Mouse (Mus musculus): ENCODE measurements around the gene Shb. TPM values are rescaled to one million over a fixed set of nuclear protein-coding genes. Genes with fewer than 3 reads are reported as not detected.

The Shb gene
- polyA plus RNA-seq, 2 experiments: 5.0 to 8.8 TPM

- ATAC-seq (ENCODE audit: insufficient read depth) (peak; percentile 88), DNase-seq (ENCODE audit: low read depth in 3 of 3, low spot score in 3 of 3) (peak; percentile 77 to 85 (median 79))
- peak within 1 kb of the TSS; percentile 67 to 96 for H3K4me3 ChIP-seq (ENCODE audit: insufficient read depth in 1 of 2, low read depth in 2 of 2, low read length in 2 of 2)
- H3K9me3 ChIP-seq (ENCODE audit: control insufficient read depth, low read length): no peaks in the 10 kb centered on the region
- H3K27ac ChIP-seq: peak within 1 kb of the TSS; percentile 100
- WGBS (ENCODE audit: insufficient replicate concordance): under 1% methylated on average over 60 of the region's 67 CpGs
- H3K4me2 ChIP-seq (ENCODE audit: low read depth): peak within 1 kb of the TSS; percentile 98
- H3K9ac ChIP-seq (replicated peaks): peak within 1 kb of the TSS; percentile 100
- peaks cover 22% of the 10 kb centered on the region for H3K36me3 ChIP-seq (replicated peaks; ENCODE audit: control insufficient read depth, insufficient read depth, low read depth)
- TF ChIP-seq EP300 (IDR thresholded peaks at IDR 0.05; ENCODE audit: low read depth) (0 out of 2 replicates have a peak, but pooled peaks have one; percentile 3), CTCF (IDR thresholded peaks at IDR 0.05; ENCODE audit: low read depth) (no peak)
- peaks cover 11% of the 10 kb centered on the region for H3K27me3 ChIP-seq (ENCODE audit: control insufficient read depth, insufficient read depth, low read length)
- peaks cover 20 to 31% of the 10 kb centered on the region in 2 experiments for H3K4me1 ChIP-seq (replicated peaks; ENCODE audit: control insufficient read depth in 2 of 2, insufficient read depth in 2 of 2, low read length in 1 of 2)
These were observed 123.7 kb downstream of the Shb start, which contains the start of gene Slc25a51 for GRCm38 (mm10) chr4:45408427-45409132. Gene Slc25a51 (minus strand): TSS chr4:45408766.

DNA sequence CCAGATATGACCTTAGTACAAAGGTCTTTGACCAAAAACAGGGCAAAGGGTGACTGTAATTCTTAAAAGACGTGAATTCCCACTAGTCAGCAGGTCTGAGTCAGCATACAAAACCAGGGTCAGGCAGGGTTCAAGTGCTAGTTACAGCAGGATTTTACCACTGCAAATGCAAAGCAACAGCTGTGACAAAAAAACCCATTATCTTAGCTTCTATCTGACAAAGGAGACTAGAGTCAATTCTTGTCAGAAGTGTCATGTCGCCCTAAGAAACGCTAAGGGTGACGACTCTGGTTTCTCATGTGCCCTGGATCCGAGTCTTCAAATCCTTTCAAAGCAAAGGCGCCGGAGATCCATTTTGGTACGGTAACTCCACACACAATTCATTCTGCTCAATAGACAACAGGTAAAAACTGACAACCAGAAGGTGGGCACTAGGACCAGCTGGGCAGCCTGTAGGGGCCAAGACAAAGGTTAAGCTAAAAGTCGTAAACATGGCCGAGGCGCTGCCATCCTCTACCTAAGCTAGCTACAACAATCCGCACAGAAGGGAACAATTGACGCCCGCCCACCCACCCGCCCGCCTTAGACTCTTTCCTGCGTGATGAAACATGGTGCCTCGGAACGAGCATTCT is 124.5 kb downstream of the Shb start:
- Histone ChIP-seq H3K4me2 (ENCODE audit: low read depth) (peak overlapping the region; percentile 98), H3K27me3 (ENCODE audit: control insufficient read depth, insufficient read depth, low read length) (peaks cover 10% of the 10 kb centered on the region), H3K9ac (replicated peaks) (peak overlapping the region; percentile 100), H3K9me3 (ENCODE audit: control insufficient read depth, low read length) (no peaks in the 10 kb centered on the region), H3K36me3 (replicated peaks; ENCODE audit: control insufficient read depth, insufficient read depth, low read depth) (peaks cover 28% of the 10 kb centered on the region), H3K27ac (peak overlapping the region; percentile 100), H3K4me1 (replicated peaks; ENCODE audit: control insufficient read depth in 2 of 2, insufficient read depth in 2 of 2, low read length in 1 of 2) (peaks cover 26 to 38% of the 10 kb centered on the region in 2 experiments), H3K4me3 (ENCODE audit: insufficient read depth in 1 of 2, low read depth in 2 of 2, low read length in 2 of 2) (peak overlapping the region; percentile 67 to 96)
- WGBS (ENCODE audit: insufficient replicate concordance): 1% methylated on average over 19 of the region's 19 CpGs
- peak in 1 of 3 experiments; percentile 62 for DNase-seq (ENCODE audit: low read depth in 3 of 3, low spot score in 3 of 3)
- TF ChIP-seq CTCF (IDR thresholded peaks at IDR 0.05; ENCODE audit: low read depth): no peak
- TF ChIP-seq EP300 (IDR thresholded peaks at IDR 0.05; ENCODE audit: low read depth): 0 out of 2 replicates have a peak, but pooled peaks have one; percentile 6
- no peak for ATAC-seq (ENCODE audit: insufficient read depth)

DNA sequence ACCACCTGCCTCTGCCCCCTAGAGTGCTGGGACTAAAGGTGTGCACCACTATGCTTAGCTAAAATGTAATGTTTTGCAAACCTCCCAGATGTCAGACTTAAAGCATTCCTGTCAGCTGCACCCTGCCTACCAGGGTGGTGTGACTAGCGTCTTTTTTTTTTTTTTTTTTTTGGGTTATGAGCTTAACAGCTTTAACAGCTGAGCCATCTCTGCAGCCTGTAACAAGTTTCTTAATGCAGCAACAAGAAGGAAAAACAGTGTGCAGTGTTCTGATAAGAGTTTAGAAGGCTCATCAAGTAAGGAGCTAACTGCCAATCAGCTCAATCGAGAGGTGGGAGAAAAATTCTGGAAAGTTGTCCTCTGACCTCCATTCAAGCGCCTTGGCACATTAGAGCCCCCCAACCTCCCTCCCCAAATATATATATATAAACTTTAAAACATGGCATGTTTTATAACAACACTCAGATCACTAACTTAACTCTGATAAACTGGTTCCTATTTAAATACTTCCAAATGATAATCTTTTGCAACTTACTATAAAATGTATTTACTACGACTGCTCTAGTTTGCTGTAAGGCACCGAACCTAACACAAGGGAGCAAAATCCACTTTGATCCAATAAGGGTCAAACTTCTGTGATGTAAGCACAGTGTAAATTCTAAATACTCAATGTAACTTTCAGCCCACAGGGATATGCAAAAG is 125.1 kb downstream of the Shb start:
- peaks cover 33 to 45% of the 10 kb centered on the region in 2 experiments for H3K4me1 ChIP-seq (replicated peaks; ENCODE audit: control insufficient read depth in 2 of 2, insufficient read depth in 2 of 2, low read length in 1 of 2)
- H3K4me2 ChIP-seq (ENCODE audit: low read depth): peak overlapping the region; percentile 98
- WGBS (ENCODE audit: insufficient replicate concordance): 13% methylated on average over 5 of the region's 5 CpGs
- H3K9ac ChIP-seq (replicated peaks): peak overlapping the region; percentile 100
- peak; percentile 29 for ATAC-seq (ENCODE audit: insufficient read depth)
- peak overlapping the region; percentile 100 for H3K27ac ChIP-seq
- H3K36me3 ChIP-seq (replicated peaks; ENCODE audit: control insufficient read depth, insufficient read depth, low read depth): peaks cover 34% of the 10 kb centered on the region
- 0 out of 2 replicates have a peak, but pooled peaks have one; percentile 14 for TF ChIP-seq CTCF (IDR thresholded peaks at IDR 0.05; ENCODE audit: low read depth)
- TF ChIP-seq EP300 (IDR thresholded peaks at IDR 0.05; ENCODE audit: low read depth): peak; percentile 86
- peak; percentile 75 to 84 (median 80) for DNase-seq (ENCODE audit: low read depth in 3 of 3, low spot score in 3 of 3)
- no peaks in the 10 kb centered on the region for H3K9me3 ChIP-seq (ENCODE audit: control insufficient read depth, low read length)
- peaks cover 9% of the 10 kb centered on the region for H3K27me3 ChIP-seq (ENCODE audit: control insufficient read depth, insufficient read depth, low read length)
- H3K4me3 ChIP-seq (ENCODE audit: insufficient read depth in 1 of 2, low read depth in 2 of 2, low read length in 2 of 2): peak overlapping the region; percentile 68 to 96

DNA sequence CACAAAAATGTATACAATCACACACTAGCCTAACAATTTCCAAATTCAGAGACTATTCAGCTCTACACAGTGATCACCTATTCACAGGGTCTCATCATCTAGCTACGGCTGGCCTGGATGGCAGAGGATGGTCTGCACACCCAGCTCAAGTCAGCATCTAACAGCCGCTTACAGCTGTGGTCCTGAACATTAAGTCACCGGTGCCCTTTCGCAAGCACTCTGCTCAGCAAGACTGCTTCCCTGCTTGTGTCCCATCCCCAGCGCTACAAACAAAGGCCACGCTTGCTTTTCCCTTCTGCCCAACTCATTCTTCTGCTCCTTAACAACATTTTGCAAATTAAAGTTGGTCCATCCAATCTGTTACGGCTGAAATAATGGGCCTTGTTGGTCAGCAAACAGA is 125.9 kb downstream of the Shb start:
- WGBS (ENCODE audit: insufficient replicate concordance): 74% methylated on average over 7 of the region's 7 CpGs
- no peak for DNase-seq (ENCODE audit: low read depth in 3 of 3, low spot score in 3 of 3)
- peak overlapping the region; percentile 100 for H3K9ac ChIP-seq (replicated peaks)
- peak overlapping the region; percentile 100 for H3K27ac ChIP-seq
- H3K9me3 ChIP-seq (ENCODE audit: control insufficient read depth, low read length): no peaks in the 10 kb centered on the region
- peaks cover 33 to 48% of the 10 kb centered on the region in 2 experiments for H3K4me1 ChIP-seq (replicated peaks; ENCODE audit: control insufficient read depth in 2 of 2, insufficient read depth in 2 of 2, low read length in 1 of 2)
- H3K4me3 ChIP-seq (ENCODE audit: insufficient read depth in 1 of 2, low read depth in 2 of 2, low read length in 2 of 2): peak overlapping the region; percentile 64 to 96
- peaks cover 5% of the 10 kb centered on the region for H3K27me3 ChIP-seq (ENCODE audit: control insufficient read depth, insufficient read depth, low read length)
- peak overlapping the region; percentile 98 for H3K4me2 ChIP-seq (ENCODE audit: low read depth)
- no peak for ATAC-seq (ENCODE audit: insufficient read depth)
- TF ChIP-seq CTCF (IDR thresholded peaks at IDR 0.05; ENCODE audit: low read depth) (no peak), EP300 (IDR thresholded peaks at IDR 0.05; ENCODE audit: low read depth) (no peak)
- H3K36me3 ChIP-seq (replicated peaks; ENCODE audit: control insufficient read depth, insufficient read depth, low read depth): peaks cover 40% of the 10 kb centered on the region
